Mouse (Mus musculus): ENCODE measurements at regions not wholly inside any gene's neighbourhood (a gene's known extent, or its start where the extent isn't known, plus 50 kb on each side); places are given as distances from the start of the nearest gene placed in this dataset.

DNA sequence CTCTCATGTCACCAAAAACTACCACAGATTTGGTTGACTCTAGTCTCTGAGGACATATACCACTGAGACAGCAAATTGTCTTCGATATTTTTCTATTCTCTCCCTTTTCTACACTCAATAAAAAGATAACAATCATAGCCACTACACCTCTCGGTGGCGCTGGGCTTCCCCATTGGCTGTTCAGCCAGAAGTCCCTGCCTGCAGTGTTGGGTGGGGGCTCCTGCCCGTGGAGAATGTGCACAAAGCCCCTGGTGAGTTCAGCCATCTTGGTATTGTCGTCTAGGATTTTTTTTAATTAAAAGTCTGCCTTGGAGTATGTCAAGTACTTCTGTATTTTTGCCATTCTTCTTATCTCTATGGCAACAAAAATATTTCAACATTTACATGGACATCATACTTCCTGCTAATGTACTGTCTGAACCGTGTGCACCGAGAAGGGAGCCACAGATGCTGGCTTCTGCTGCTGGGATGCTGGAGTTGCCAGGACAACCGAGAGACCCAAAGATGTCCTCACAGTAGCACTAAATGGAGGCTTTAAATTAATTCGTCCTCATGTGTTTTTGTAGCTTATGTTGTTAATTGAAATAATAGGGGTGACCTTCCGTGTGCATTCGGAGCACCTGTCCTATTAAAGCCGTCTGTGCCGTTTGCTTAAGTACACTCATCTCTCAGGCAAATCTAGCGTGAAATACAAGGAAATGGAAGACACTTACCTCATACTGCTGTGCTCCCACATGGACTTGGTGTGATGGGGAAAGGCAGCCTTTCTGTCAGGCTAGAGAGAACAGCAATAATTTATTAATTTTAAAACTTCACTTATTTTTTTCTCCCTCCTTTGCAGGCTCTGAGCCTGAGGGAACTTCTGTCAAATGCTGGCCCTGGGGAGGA lies 199.7 kb upstream of the A230072I06Rik start:
- no peak overlapping the region for H3K4me3 ChIP-seq (replicated peaks in 1 of 3; ENCODE audit: low read depth in 2 of 3, low read length in 2 of 3, poor library complexity in 1 of 3)
- H3K27ac ChIP-seq (ENCODE audit: insufficient read depth, low read depth): no peak overlapping the region
- H3K79me2 ChIP-seq (replicated peaks; ENCODE audit: control insufficient read depth, extremely low read depth, insufficient read depth, poor library complexity, severe bottlenecking): no peaks in the 10 kb centered on the region
- H3K9me3 ChIP-seq (replicated peaks; ENCODE audit: low read length): no peaks in the 10 kb centered on the region
- H3K4me1 ChIP-seq (ENCODE audit: control insufficient read depth in 1 of 2, insufficient read depth in 2 of 2): no peaks in the 10 kb centered on the region
- DNase-seq (ENCODE audit: extremely low read depth): no peak
- dilution Hi-C loops (cut with MboI; ENCODE audit: extremely low pct_ligation_motif_present, extremely low pct_unique_long_range_greater_than_20kb, low sequenced_read_pairs) (no loop called here), in situ Hi-C loops (cut with MboI; ENCODE audit: low pct_ligation_motif_present, low pct_unique_long_range_greater_than_20kb, low sequenced_read_pairs) (no loop called here)
- H3K27me3 ChIP-seq (replicated peaks): peaks cover 78% of the 10 kb centered on the region
- no peak overlapping the region for H3K4me2 ChIP-seq (ENCODE audit: insufficient read depth, low read depth, poor library complexity, severe bottlenecking)
- TF ChIP-seq MYC (IDR thresholded peaks at IDR 0.05; ENCODE audit: low read depth, low read length): no peak
- no peak for TF ChIP-seq PAX5 (IDR thresholded peaks at IDR 0.05; ENCODE audit: low read length)
- TF ChIP-seq MAX (IDR thresholded peaks at IDR 0.05; ENCODE audit: low read length): no peak
- no peak for TF ChIP-seq SIN3A (IDR thresholded peaks at IDR 0.05; ENCODE audit: low read length)
- TF ChIP-seq USF2 (conservative IDR thresholded peaks at IDR 0.05; ENCODE audit: low read depth, low read length): no peak
- TF ChIP-seq CHD1 (IDR thresholded peaks at IDR 0.05; ENCODE audit: low read depth, low read length): no peak
- no peak for TF ChIP-seq MXI1 (IDR thresholded peaks at IDR 0.05; ENCODE audit: low read depth, low read length)
- no peak for TF ChIP-seq RCOR1 (conservative IDR thresholded peaks at IDR 0.05; ENCODE audit: low read depth, low read length)
- no peak for TF ChIP-seq POLR2AphosphoS2 (IDR thresholded peaks at IDR 0.05; ENCODE audit: low read depth, low read length)
- no peak overlapping the region for H3K9ac ChIP-seq (ENCODE audit: insufficient read depth, low read depth)
- no peaks in the 10 kb centered on the region for H3K36me3 ChIP-seq (replicated peaks in 1 of 2; ENCODE audit: control insufficient read depth in 1 of 2, insufficient read depth in 1 of 2, low read length in 1 of 2)

DNA sequence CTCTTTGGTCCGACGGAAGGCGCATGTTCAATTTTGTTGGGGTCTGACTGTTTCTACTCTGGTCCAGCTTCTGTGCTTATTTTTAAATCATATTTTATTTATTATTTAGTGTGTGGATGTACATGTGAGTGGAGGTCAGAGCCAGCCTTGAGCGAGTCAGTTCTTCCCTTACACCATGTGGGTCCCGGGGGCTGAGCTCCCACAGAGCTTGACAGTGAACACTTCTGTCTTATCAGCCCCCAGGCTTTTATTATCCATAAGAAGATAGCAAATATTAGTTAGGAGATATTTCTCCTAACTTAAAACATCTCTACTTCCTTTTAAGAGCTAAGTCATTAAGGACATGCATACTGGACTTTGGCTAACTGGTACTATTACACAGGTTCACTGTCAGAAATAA lies 197.1 kb upstream of the A230072I06Rik start:
- no peak overlapping the region for H3K27ac ChIP-seq (ENCODE audit: insufficient read depth, low read depth)
- H3K9me3 ChIP-seq (replicated peaks; ENCODE audit: low read length): no peaks in the 10 kb centered on the region
- H3K27me3 ChIP-seq (replicated peaks): peaks cover 76% of the 10 kb centered on the region
- dilution Hi-C loops (cut with MboI; ENCODE audit: extremely low pct_ligation_motif_present, extremely low pct_unique_long_range_greater_than_20kb, low sequenced_read_pairs) (no loop called here), in situ Hi-C loops (cut with MboI; ENCODE audit: low pct_ligation_motif_present, low pct_unique_long_range_greater_than_20kb, low sequenced_read_pairs) (no loop called here)
- DNase-seq (ENCODE audit: extremely low read depth): no peak
- H3K4me1 ChIP-seq (ENCODE audit: control insufficient read depth in 1 of 2, insufficient read depth in 2 of 2): no peaks in the 10 kb centered on the region
- H3K4me3 ChIP-seq (replicated peaks in 1 of 3; ENCODE audit: low read depth in 2 of 3, low read length in 2 of 3, poor library complexity in 1 of 3): no peak overlapping the region
- H3K4me2 ChIP-seq (ENCODE audit: insufficient read depth, low read depth, poor library complexity, severe bottlenecking): no peak overlapping the region
- H3K36me3 ChIP-seq (replicated peaks in 1 of 2; ENCODE audit: control insufficient read depth in 1 of 2, insufficient read depth in 1 of 2, low read length in 1 of 2): no peaks in the 10 kb centered on the region
- TF ChIP-seq MYC (IDR thresholded peaks at IDR 0.05; ENCODE audit: low read depth, low read length) (no peak), HCFC1 (IDR thresholded peaks at IDR 0.05; ENCODE audit: low read depth, low read length) (no peak), USF1 (IDR thresholded peaks at IDR 0.05; ENCODE audit: low read depth, low read length) (no peak), MEF2A (IDR thresholded peaks at IDR 0.05; ENCODE audit: borderline replicate concordance, low read depth, low read length) (no peak), MXI1 (IDR thresholded peaks at IDR 0.05; ENCODE audit: low read depth, low read length) (no peak), RCOR1 (conservative IDR thresholded peaks at IDR 0.05; ENCODE audit: low read depth, low read length) (no peak)
- no peak overlapping the region for H3K9ac ChIP-seq (ENCODE audit: insufficient read depth, low read depth)
- H3K79me2 ChIP-seq (replicated peaks; ENCODE audit: control insufficient read depth, extremely low read depth, insufficient read depth, poor library complexity, severe bottlenecking): no peaks in the 10 kb centered on the region
